Mouse (Mus musculus) left cerebral cortex, adult 2 months (tissue): ENCODE data around the gene Car9. TPM values are rescaled to one million over a fixed set of nuclear protein-coding genes. Genes with fewer than 3 reads are reported as not detected.

Source experiments
- DNase-seq, 2 experiments: peaks; one replicate each; pipeline ENCODE4 v3.0.0; 2021 to 2022; ENCODE audit warnings: low spot score in 2 of 2, mixed read lengths in 1 of 2; ENCODE audit errors: extremely low spot score in 1 of 2
- H3K27ac ChIP-seq: fragments of 200-600 bp; 2 replicates; pipeline ENCODE4 v1.8.1; 2022
- H3K4me3 ChIP-seq: fragments of 200-600 bp; 2 replicates; pipeline ENCODE4 v1.8.1; 2022
- CTCF ChIP-seq: fragments of 200-600 bp; IDR thresholded peaks from 2 replicates; pipeline ENCODE4 v1.8.1; 2022; ENCODE audit warnings: antibody characterized with exemption, mild to moderate bottlenecking, moderate library complexity
- intact Hi-C: fragments of 180-260 bp; cut with DNase I; formaldehyde crosslinking; loops from one replicate; pipeline ENCODE4 v1.15.1; 2025
- long read RNA-seq, 2 experiments: library from polyadenylated mRNA; stranded (forward); transcript quantifications; one replicate each; pipeline ENCODE4 v2.0.0; 2021; ENCODE audit warnings: borderline mapping rate in 2 of 2
- total RNA-seq, 2 experiments: library from RNA; stranded (reverse); gene quantifications; 2 replicates each; pipeline ENCODE4 v1.2.3; 2021

The Car9 gene
- not detected for total RNA-seq
- long read RNA-seq, experiment 1, partial matches to known transcripts = 0 of 1 reads
- long read RNA-seq, experiment 1, other reads (novel, unspliced or antisense) = 1 of 1 reads
- long read RNA-seq, experiment 2 = 0 reads

GRCm38 (mm10) chr4:43506536-43507185 lies at the start of gene Car9:
Gene Car9, plus strand, starts transcription at chr4:43506966.
- no peak within 1 kb of the TSS for H3K4me3 ChIP-seq
- intact Hi-C loops = no loop called here
- no peak for DNase-seq
- H3K27ac ChIP-seq = no peak within 1 kb of the TSS
- no peak for TF ChIP-seq CTCF

DNA sequence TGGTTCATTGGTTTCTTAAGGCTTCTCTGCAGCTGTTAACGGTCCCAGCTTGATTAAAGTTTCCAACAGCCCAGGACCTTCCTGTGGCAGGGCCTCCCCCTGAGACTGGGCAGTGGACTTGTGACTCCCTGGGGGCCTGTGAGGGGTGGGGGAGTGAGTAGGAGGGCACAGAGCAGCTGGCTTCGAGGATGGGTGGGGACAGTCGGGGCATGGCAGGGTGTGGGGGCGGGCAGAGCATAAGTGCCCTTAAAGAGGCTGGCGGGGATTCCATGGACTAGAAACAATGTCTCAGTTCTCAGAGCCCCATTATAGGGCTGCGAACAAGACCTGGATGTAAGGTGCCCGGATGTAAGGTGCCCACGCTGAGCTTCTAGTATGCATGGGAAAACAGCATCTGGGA lies 49.6 kb upstream of the Car9 start:
- no peak for TF ChIP-seq CTCF
- H3K4me3 ChIP-seq = no peak overlapping the region
- DNase-seq = no peak
- intact Hi-C loops = no loop called here
- H3K27ac ChIP-seq = no peak overlapping the region

DNA sequence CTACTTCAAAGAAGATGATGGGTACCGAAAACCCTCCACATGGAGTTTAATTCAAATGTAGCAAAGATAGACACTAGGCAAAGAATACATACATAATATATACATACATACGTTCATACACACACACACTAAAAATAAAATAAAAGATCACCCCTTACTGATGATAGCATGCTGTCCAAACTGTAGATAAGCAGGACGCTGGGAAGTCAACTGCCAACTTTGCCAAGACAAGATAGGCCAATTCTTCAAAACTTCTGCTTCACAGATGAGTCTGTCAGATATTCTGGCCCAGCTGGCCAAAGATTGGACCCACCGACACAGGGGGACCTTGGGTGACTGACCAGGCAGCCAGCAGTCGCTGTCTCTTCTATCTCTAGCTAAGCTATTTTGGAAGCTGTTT lies 43.7 kb upstream of the Car9 start:
- H3K27ac ChIP-seq = no peak overlapping the region
- DNase-seq = no peak
- no peak overlapping the region for H3K4me3 ChIP-seq
- intact Hi-C loops = no loop called here
- TF ChIP-seq CTCF = no peak

GRCm38 (mm10) chr4:43465935-43466334 lies 40.8 kb upstream of the Car9 start:
- no peak for DNase-seq
- TF ChIP-seq CTCF = no peak
- H3K27ac ChIP-seq = no peak overlapping the region
- intact Hi-C loops = no loop called here
- H3K4me3 ChIP-seq = no peak overlapping the region

- H3K4me3 ChIP-seq = no peak overlapping the region
- intact Hi-C loops = no loop called here
- H3K27ac ChIP-seq = no peak overlapping the region
- no peak for TF ChIP-seq CTCF
- no peak for DNase-seq
Observed at GRCm38 (mm10) chr4:43466872-43467271, 39.9 kb upstream of the Car9 start.

GRCm38 (mm10) chr4:43470301-43470700 lies 36.5 kb upstream of the Car9 start:
- no peak overlapping the region for H3K27ac ChIP-seq
- intact Hi-C loops = no loop called here
- no peak overlapping the region for H3K4me3 ChIP-seq
- TF ChIP-seq CTCF = no peak
- DNase-seq = no peak

GRCm38 (mm10) chr4:43473636-43474035 lies 33.1 kb upstream of the Car9 start:
- Histone ChIP-seq H3K4me3 (no peak overlapping the region), H3K27ac (no peak overlapping the region)
- DNase-seq = no peak
- no peak for TF ChIP-seq CTCF
- intact Hi-C loops = no loop called here

DNA sequence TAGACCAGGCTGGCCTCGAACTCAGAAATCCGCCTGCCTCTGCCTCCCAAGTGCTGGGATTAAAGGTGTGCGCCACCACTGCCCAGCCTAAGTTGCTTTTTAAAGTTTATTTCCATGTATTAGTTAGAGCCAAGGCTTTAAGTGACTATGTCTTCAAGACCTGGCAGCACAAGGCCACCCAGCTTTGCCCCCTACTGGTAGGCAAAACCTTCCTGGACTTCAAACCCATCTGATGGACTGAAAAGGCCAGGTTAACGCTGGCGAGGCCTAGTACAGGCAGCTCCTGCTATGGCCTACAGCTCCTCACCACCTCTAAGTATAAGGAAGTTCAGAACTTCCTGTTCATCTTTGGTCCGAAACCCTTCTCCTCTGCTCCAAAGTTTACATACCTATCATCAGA lies 30.2 kb upstream of the Car9 start:
- intact Hi-C loops = no loop called here
- DNase-seq = no peak
- TF ChIP-seq CTCF = no peak; the same call in none of the 2 replicates
- no peak overlapping the region for H3K27ac ChIP-seq
- no peak overlapping the region for H3K4me3 ChIP-seq

- DNase-seq = peak; percentile 80 to 84
- Histone ChIP-seq H3K4me3 (peak overlapping the region; percentile 44), H3K27ac (peak overlapping the region; percentile 62)
- intact Hi-C loops = loop anchor here (1.0 kb wide), 1 partner anchor 36 kb away; no protein-coding TSS in a partner anchor
- peak; percentile 61 for TF ChIP-seq CTCF
Observed at GRCm38 (mm10) chr4:43477857-43478533, 28.8 kb upstream of the Car9 start.

DNA sequence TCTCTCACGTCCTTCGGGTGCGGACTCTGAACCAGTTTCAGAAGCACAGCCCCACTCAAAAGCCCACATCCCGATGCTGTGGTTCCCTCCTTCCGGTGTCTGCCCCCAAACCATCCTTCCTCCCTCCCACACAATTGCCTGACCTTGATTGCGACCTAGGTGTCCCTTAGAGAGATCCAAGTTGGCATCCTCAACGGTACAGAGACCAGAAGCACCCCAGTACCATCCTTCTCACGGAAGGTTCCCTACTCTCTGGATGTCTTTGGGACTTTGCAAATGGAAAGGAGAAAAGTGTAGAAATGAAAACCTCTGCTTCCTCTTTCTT lies 28.3 kb upstream of the Car9 start:
- Histone ChIP-seq H3K4me3 (peak overlapping the region; percentile 44), H3K27ac (peak overlapping the region; percentile 62)
- no peak for DNase-seq
- TF ChIP-seq CTCF = no peak
- intact Hi-C loops = loop anchor here (1.0 kb wide), 1 partner anchor 36 kb away; no protein-coding TSS in a partner anchor

GRCm38 (mm10) chr4:43478906-43479832 lies 27.6 kb upstream of the Car9 start:
- H3K27ac ChIP-seq = no peak overlapping the region
- DNase-seq = peak in 1 of 2 experiments; percentile 36
- intact Hi-C loops = loop anchor here (1.0 kb wide), 1 partner anchor 37 kb away; no protein-coding TSS in a partner anchor
- peak; percentile 55 for TF ChIP-seq CTCF
- H3K4me3 ChIP-seq = no peak overlapping the region

DNA sequence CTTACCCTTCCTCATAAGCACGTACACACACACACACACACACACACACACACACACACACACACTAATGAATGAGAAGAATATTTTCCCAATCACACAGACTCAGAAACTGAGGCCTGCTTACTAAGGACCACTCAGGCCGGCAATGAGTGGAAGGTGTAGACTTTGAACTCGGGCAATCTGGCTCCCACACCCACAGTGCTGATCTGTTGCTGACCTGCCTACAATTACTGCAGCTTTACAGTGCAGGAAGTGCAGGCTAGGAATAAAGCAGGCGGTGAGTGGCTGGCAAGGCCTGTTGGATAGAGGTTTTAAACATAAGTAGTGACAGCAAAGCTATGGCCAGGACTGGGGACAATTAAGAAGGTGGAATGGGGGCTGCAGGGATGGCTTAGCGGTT lies 25.8 kb upstream of the Car9 start:
- H3K4me3 ChIP-seq = no peak overlapping the region
- DNase-seq = no peak
- no peak overlapping the region for H3K27ac ChIP-seq
- no peak for TF ChIP-seq CTCF
- intact Hi-C loops = no loop called here
